Mouse (Mus musculus) lung, postnatal 0 days (tissue): ENCODE measurements around the gene Shld1. TPM values are rescaled to one million over a fixed set of nuclear protein-coding genes. Genes with fewer than 3 reads are reported as not detected.
A peak's percentile ranks its signal among the peaks of the same experiment; 100 is the strongest.

Experiments used
- ATAC-seq: fragments of 200-750 bp; cut with Nextera tagmentation; 2 replicates; pipeline ENCODE4 v1.8.0; 2017; ENCODE audit warnings: moderate library complexity
- DNase-seq: peaks from one replicate; pipeline ENCODE4 v3.0.0-alpha.2; 2016; ENCODE audit warnings: low spot score
- H3K27ac ChIP-seq: fragments of 300-500 bp; sonication (generic); 2 replicates; pipeline ENCODE4 v1.5.1; 2014; ENCODE audit warnings: antibody characterized with exemption, mild to moderate bottlenecking, low read length, mixed read lengths
- H3K27me3 ChIP-seq: fragments of 300-500 bp; sonication (generic); replicated peaks from 2 replicates; pipeline ENCODE4 v1.6.1; 2014; ENCODE audit warnings: low read length, mixed read lengths; ENCODE audit not compliant: insufficient read depth
- H3K36me3 ChIP-seq: fragments of 300-500 bp; sonication (generic); 2 replicates; pipeline ENCODE4 v1.6.1; 2014; ENCODE audit warnings: low read length, mixed read lengths; ENCODE audit not compliant: insufficient read depth
- H3K4me1 ChIP-seq: fragments of 300-500 bp; sonication (generic); 2 replicates; pipeline ENCODE4 v1.6.1; 2014; ENCODE audit warnings: antibody characterized with exemption, low read depth, low read length, mixed read lengths; ENCODE audit not compliant: insufficient read depth
- H3K4me2 ChIP-seq: fragments of 300-500 bp; sonication (generic); replicated peaks from 2 replicates; pipeline ENCODE4 v1.6.1; 2014; ENCODE audit warnings: low read depth, mild to moderate bottlenecking, low read length, moderate library complexity, mixed read lengths
- H3K4me3 ChIP-seq: fragments of 300-500 bp; sonication (generic); 2 replicates; pipeline ENCODE4 v1.5.1; 2014; ENCODE audit warnings: low read depth, low read length
- H3K9ac ChIP-seq: fragments of 300-500 bp; sonication (generic); replicated peaks from 2 replicates; pipeline ENCODE4 v1.6.1; 2014; ENCODE audit warnings: low read depth, mild to moderate bottlenecking
- H3K9me3 ChIP-seq: fragments of 300-500 bp; sonication (generic); 2 replicates; pipeline ENCODE4 v1.6.1; 2016; ENCODE audit warnings: low read length, mixed read lengths
- CTCF ChIP-seq: IDR thresholded peaks from 2 replicates; pipeline ENCODE4 v1.5.1; 2016; ENCODE audit warnings: antibody characterized with exemption, mild to moderate bottlenecking
- EP300 ChIP-seq: IDR thresholded peaks from 2 replicates; pipeline ENCODE4 v1.6.1; 2016; ENCODE audit warnings: antibody characterized with exemption, mild to moderate bottlenecking, control low read depth
- WGBS: fragments of 180-500 bp; shearing (Covaris S2); extraction: QIAGEN DNeasy Blood & Tissue Kit; methylation state at CpG from one replicate; pipeline ENCODE4 v1.1.7; 2014; 5-methylcytosine and 5-hydroxymethylcytosine counted together
- polyA plus RNA-seq: library from polyadenylated mRNA; unstranded; fragments of >200 nt; fragmentation: Nextera tagmentation; extraction: Ambion mirVana; gene quantifications from 2 replicates; pipeline ENCODE4 v1.2.1, GENCODE M21; 2015

Shld1 gene
- polyA plus RNA-seq, 1 experiment from 2014 or later = 17.2 TPM

GRCm38 (mm10) chr2:132689569-132690231, 3.0 kb downstream of the Shld1 start:
- no peak overlapping the region for H3K4me3 ChIP-seq
- no peaks in the 10 kb centered on the region for H3K36me3 ChIP-seq
- no peak overlapping the region for H3K4me2 ChIP-seq
- no peak overlapping the region for H3K27ac ChIP-seq
- WGBS = 64% methylated on average over 15 of the region's 15 CpGs
- no peak overlapping the region for H3K9ac ChIP-seq
- DNase-seq (no peak), ATAC-seq (no peak)
- no peaks in the 10 kb centered on the region for H3K4me1 ChIP-seq
- TF ChIP-seq CTCF (no peak), EP300 (no peak)
- H3K27me3 ChIP-seq = no peaks in the 10 kb centered on the region
- H3K9me3 ChIP-seq = no peaks in the 10 kb centered on the region

DNA sequence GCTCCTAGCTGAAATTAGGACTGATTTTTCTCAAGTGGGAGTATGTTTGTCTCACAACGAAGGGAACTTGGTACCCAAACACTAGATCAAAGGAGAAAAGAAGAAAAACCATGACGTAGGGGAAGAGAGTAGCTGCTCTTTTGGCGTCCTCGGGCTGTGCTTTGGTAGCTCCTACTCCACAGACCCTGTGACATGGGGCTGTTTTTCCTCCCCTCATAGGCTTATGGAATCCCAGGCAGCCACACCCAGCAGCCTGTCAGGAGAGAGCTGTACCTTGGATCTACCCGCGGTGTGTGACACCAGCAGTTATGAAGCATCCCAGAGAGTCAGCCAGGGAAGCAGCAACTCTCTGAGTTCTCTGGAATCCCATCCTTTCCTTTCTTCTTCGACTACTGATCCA, 5.0 kb downstream of the Shld1 start:
- 51% methylated on average over 7 of the region's 7 CpGs for WGBS
- no peak for ATAC-seq
- H3K4me1 ChIP-seq = no peaks in the 10 kb centered on the region
- H3K9me3 ChIP-seq = no peaks in the 10 kb centered on the region
- no peak overlapping the region for H3K4me3 ChIP-seq
- H3K27ac ChIP-seq = peak overlapping the region; percentile 23; the same call in 1 of the 2 replicates
- H3K27me3 ChIP-seq = no peaks in the 10 kb centered on the region
- no peaks in the 10 kb centered on the region for H3K36me3 ChIP-seq
- no peak for TF ChIP-seq EP300
- no peak for TF ChIP-seq CTCF
- no peak for DNase-seq
- H3K4me2 ChIP-seq = no peak overlapping the region
- no peak overlapping the region for H3K9ac ChIP-seq

DNA sequence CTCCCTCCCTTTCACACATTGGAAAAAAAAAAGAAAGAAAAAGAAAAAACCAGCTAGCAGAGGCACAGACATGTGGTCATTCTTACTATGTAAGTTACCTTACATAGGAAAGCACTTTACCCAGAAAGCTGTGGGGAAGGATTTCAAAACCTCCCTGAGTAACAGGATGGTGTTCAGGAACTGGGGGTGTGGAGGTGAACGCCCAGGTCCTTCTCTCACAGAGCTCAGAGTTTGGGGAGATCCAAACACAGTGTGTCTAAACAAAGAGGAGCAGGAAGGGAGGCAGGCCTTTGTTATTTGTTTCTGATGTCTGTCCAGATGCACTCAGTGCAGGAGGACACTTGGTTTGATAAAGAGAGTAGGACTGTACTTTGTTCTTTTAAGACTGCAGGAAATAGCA, 5.6 kb downstream of the Shld1 start:
- no peak overlapping the region for H3K4me3 ChIP-seq
- H3K9ac ChIP-seq = no peak overlapping the region
- H3K9me3 ChIP-seq = no peaks in the 10 kb centered on the region
- no peaks in the 10 kb centered on the region for H3K36me3 ChIP-seq
- H3K27me3 ChIP-seq = no peaks in the 10 kb centered on the region
- DNase-seq (peak; percentile 61), ATAC-seq (peak; percentile 65)
- H3K4me2 ChIP-seq = no peak overlapping the region
- TF ChIP-seq EP300 (peak; percentile 80), CTCF (no peak)
- WGBS = 32% methylated on average over 1 of the region's 1 CpGs
- 0 out of 2 replicates have a peak overlapping the region, but pooled peaks have one; percentile 32 for H3K27ac ChIP-seq
- H3K4me1 ChIP-seq = no peaks in the 10 kb centered on the region

GRCm38 (mm10) chr2:132693980-132694379, 7.2 kb downstream of the Shld1 start:
- H3K9ac ChIP-seq = no peak overlapping the region
- H3K27ac ChIP-seq = no peak overlapping the region
- no peaks in the 10 kb centered on the region for H3K36me3 ChIP-seq
- H3K4me2 ChIP-seq = no peak overlapping the region
- H3K4me3 ChIP-seq = no peak overlapping the region
- ATAC-seq (no peak), DNase-seq (no peak)
- no peaks in the 10 kb centered on the region for H3K27me3 ChIP-seq
- TF ChIP-seq EP300 (no peak), CTCF (no peak)
- WGBS = 81% methylated on average over 3 of the region's 3 CpGs
- no peaks in the 10 kb centered on the region for H3K9me3 ChIP-seq
- no peaks in the 10 kb centered on the region for H3K4me1 ChIP-seq

- no peak overlapping the region for H3K4me2 ChIP-seq
- H3K9ac ChIP-seq = no peak overlapping the region
- TF ChIP-seq EP300 = peak; percentile 84
- TF ChIP-seq CTCF = no peak
- no peak overlapping the region for H3K4me3 ChIP-seq
- no peaks in the 10 kb centered on the region for H3K9me3 ChIP-seq
- no peaks in the 10 kb centered on the region for H3K36me3 ChIP-seq
- H3K4me1 ChIP-seq = no peaks in the 10 kb centered on the region
- DNase-seq (peak; percentile 73), ATAC-seq (peak; percentile 72)
- WGBS = 59% methylated on average over 9 of the region's 9 CpGs
- H3K27me3 ChIP-seq = no peaks in the 10 kb centered on the region
- peak overlapping the region; percentile 63 for H3K27ac ChIP-seq
Measured at GRCm38 (mm10) chr2:132695358-132696093, 8.8 kb downstream of the Shld1 start.

- Histone ChIP-seq H3K36me3 (no peaks in the 10 kb centered on the region), H3K4me1 (no peaks in the 10 kb centered on the region), H3K27me3 (no peaks in the 10 kb centered on the region), H3K27ac (peak overlapping the region; percentile 66), H3K4me2 (no peak overlapping the region), H3K4me3 (no peak overlapping the region), H3K9ac (no peak overlapping the region), H3K9me3 (no peaks in the 10 kb centered on the region)
- TF ChIP-seq EP300 (no peak), CTCF (no peak)
- DNase-seq (no peak), ATAC-seq (no peak)
- WGBS = 84% methylated on average over 5 of the region's 5 CpGs
Measured at GRCm38 (mm10) chr2:132696519-132696918, 9.8 kb downstream of the Shld1 start.
